Mouse (Mus musculus) cortical plate, adult 2 months (tissue): ENCODE data around the gene Olfr1173. TPM values are rescaled to one million over a fixed set of nuclear protein-coding genes. Genes with fewer than 3 reads are reported as not detected.

Experiments used
- H3K27ac ChIP-seq: fragments of 200-500 bp; 2 replicates; pipeline ENCODE4 v1.5.1; 2012; ENCODE audit warnings: low read length, control low read depth, inconsistent platforms; ENCODE audit not compliant: insufficient read depth
- H3K4me1 ChIP-seq: fragments of 200-500 bp; 2 replicates; pipeline ENCODE4 v1.6.1; 2011; ENCODE audit warnings: low read length; ENCODE audit not compliant: control insufficient read depth, insufficient read depth
- H3K4me3 ChIP-seq: fragments of 200-500 bp; 2 replicates; pipeline ENCODE4 v1.5.1; 2011; ENCODE audit warnings: mild to moderate bottlenecking, low read length, control low read depth; ENCODE audit not compliant: insufficient read depth
- CTCF ChIP-seq: fragments of 200-500 bp; IDR thresholded peaks from 2 replicates; pipeline ENCODE4 v1.5.1; 2011; ENCODE audit warnings: mild to moderate bottlenecking, control low read depth, low read length; ENCODE audit not compliant: insufficient read depth; ENCODE audit errors: extremely low read depth
- POLR2A ChIP-seq: fragments of 200-500 bp; IDR thresholded peaks from 2 replicates; pipeline ENCODE4 v1.6.1; 2011; ENCODE audit warnings: mild to moderate bottlenecking, low read length, control low read depth; ENCODE audit not compliant: insufficient read depth; ENCODE audit errors: extremely low read depth
- polyA plus RNA-seq: library from polyadenylated mRNA; depleted of rRNA; stranded (reverse); fragments of >200 nt; gene quantifications from 2 replicates; pipeline ENCODE4 v1.2.3, GENCODE M21; 2012; rRNA removed

The Olfr1173 gene
- polyA plus RNA-seq, result not detected in 2 replicates

DNA sequence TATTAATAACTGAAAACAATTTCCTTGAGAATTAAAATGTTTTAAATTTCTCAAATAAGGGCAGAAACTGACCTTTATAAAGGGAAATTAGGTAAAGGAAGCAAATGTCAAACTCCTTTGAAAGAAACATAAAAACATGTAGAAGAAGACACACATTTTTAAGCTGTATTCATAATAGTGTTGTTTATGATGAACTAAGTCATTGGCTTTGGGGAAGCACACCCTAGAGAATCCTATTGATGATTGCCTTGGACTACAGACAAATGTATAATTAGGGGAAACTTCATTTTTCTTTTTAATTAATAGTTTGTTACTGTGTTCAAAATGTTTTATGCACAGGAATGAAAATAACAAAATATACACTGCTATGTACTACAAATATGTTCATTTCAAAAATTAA is at the start of gene Olfr1173:
TSS of gene Olfr1173 (minus strand) at position 101 of the 400 bp plus-strand sequence.
- Histone ChIP-seq H3K4me1 (no peaks in the 10 kb centered on the region), H3K4me3 (no peak within 1 kb of the TSS), H3K27ac (no peak within 1 kb of the TSS)
- TF ChIP-seq POLR2A (no peak), CTCF (no peak)

DNA sequence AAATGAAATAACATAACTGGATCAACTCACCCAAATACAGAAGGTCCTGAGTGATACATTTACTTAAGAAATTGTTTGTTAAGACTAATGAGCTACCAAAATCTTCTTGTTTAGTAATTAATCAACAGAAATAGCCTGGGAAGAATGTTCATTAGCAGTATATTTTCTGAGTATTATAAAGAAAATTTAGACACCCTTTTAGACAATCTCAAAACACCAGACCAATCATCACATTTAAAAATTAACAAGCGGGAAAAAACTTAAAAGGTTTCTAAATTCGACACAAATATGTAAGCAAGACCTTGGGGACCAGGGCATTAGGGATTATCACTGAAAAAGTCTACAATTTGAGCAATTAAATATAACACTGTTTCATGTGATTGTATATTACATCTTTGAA is 47.4 kb upstream of the Olfr1173 start, which contains the start of gene Olfr1175-ps:
TSS of gene Olfr1175-ps (minus strand) at position 101 of the 400 bp plus-strand sequence.
- H3K27ac ChIP-seq, result no peak within 1 kb of the TSS
- TF ChIP-seq CTCF (no peak), POLR2A (no peak)
- no peak within 1 kb of the TSS for H3K4me3 ChIP-seq
- H3K4me1 ChIP-seq, result no peaks in the 10 kb centered on the region

DNA sequence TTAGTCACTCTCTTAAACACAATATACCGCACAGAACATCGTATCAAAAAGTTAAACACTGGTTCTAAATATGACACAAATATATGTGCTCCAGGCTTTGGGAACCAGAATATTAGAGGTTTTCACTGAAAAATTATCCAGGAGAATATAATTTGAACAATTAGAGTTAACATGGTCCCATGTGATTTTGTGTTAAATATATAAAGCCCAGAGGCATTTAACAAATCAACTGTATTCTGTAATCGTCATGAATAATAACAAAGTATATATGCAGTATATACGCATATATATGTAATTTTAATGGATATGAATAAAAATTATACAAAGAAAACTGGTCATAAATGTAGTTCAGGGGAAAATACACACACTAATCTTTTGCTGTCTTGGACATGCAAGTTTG is 35.4 kb upstream of the Olfr1173 start, which contains the start of gene Olfr1174-ps:
TSS of gene Olfr1174-ps (minus strand) at position 101 of the 400 bp plus-strand sequence.
- no peak within 1 kb of the TSS for H3K4me3 ChIP-seq
- TF ChIP-seq CTCF, result no peak
- no peak for TF ChIP-seq POLR2A
- H3K27ac ChIP-seq, result no peak within 1 kb of the TSS
- no peaks in the 10 kb centered on the region for H3K4me1 ChIP-seq

DNA sequence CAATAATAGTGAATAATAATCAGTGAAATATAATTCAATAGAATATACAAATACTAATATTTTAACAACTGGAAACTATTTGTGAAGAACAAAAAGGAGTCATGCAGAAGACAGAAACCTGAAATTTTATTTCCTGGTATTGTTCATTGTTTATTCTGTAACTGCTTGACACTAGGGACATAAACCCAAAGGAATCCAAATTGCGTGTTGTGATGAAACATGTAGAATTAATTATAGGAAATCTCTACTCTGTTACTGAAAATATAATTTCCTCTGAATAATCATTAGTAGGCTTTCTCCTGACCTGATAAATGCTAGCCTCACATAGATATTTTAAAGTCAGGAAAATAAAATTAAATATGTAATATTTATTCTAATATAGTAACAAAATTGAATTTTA is 51.4 kb downstream of the Olfr1173 start, which contains the start of gene Olfr1170:
TSS of gene Olfr1170 (minus strand) at position 101 of the 400 bp plus-strand sequence.
- Histone ChIP-seq H3K27ac (no peak within 1 kb of the TSS), H3K4me3 (no peak within 1 kb of the TSS), H3K4me1 (no peaks in the 10 kb centered on the region)
- no peak for TF ChIP-seq POLR2A
- no peak for TF ChIP-seq CTCF

Other genes starting within 250 kb of the Olfr1173 start
- not detected in 2 replicates for gene Olfr73, start 242.2 kb downstream of the Olfr1173 start, polyA plus RNA-seq
- not detected in 2 replicates for gene Olfr1162, start 228.7 kb downstream of the Olfr1173 start, polyA plus RNA-seq
- not detected in 2 replicates for gene Olfr1163, start 208.0 kb downstream of the Olfr1173 start, polyA plus RNA-seq
- gene Olfr1164, start 185.9 kb downstream of the Olfr1173 start, polyA plus RNA-seq, result not detected in 2 replicates
- gene Olfr1166, start 151.6 kb downstream of the Olfr1173 start, polyA plus RNA-seq, result not detected in 2 replicates
- gene Olfr1167, start 124.7 kb downstream of the Olfr1173 start, polyA plus RNA-seq, result not detected in 2 replicates
- gene Olfr1168, start 98.0 kb downstream of the Olfr1173 start, polyA plus RNA-seq, result not detected in 2 replicates
- not detected in 2 replicates for gene Olfr1170, start 51.5 kb downstream of the Olfr1173 start, polyA plus RNA-seq
- not detected in 2 replicates for gene Olfr1174-ps, start 35.3 kb upstream of the Olfr1173 start, polyA plus RNA-seq
- gene Olfr1175-ps, start 47.3 kb upstream of the Olfr1173 start, polyA plus RNA-seq, result not detected in 2 replicates
- not detected in 2 replicates for gene Olfr1176, start 56.8 kb upstream of the Olfr1173 start, polyA plus RNA-seq
- gene Olfr1177-ps, start 66.6 kb upstream of the Olfr1173 start, polyA plus RNA-seq, result not detected in 2 replicates
- gene Olfr1178, start 107.2 kb upstream of the Olfr1173 start, polyA plus RNA-seq, result not detected in 2 replicates
- gene Olfr1179, start 126.6 kb upstream of the Olfr1173 start, polyA plus RNA-seq, result not detected in 2 replicates
- gene Olfr1180, start 139.3 kb upstream of the Olfr1173 start, polyA plus RNA-seq, result not detected in 2 replicates
- gene Olfr1181, start 146.3 kb upstream of the Olfr1173 start, polyA plus RNA-seq, result not detected in 2 replicates
- not detected in 2 replicates for gene Gm13757, start 169.3 kb upstream of the Olfr1173 start, polyA plus RNA-seq
- gene Olfr1183, start 175.0 kb upstream of the Olfr1173 start, polyA plus RNA-seq, result not detected in 2 replicates
- not detected in 2 replicates for gene Olfr1184, start 203.7 kb upstream of the Olfr1173 start, polyA plus RNA-seq
- gene Olfr1185-ps1, start 213.4 kb upstream of the Olfr1173 start, polyA plus RNA-seq, result not detected in 2 replicates
- gene Olfr1186, start 238.7 kb upstream of the Olfr1173 start, polyA plus RNA-seq, result not detected in 2 replicates